Mouse (Mus musculus): ENCODE results near the gene Spata31. TPM values are rescaled to one million over a fixed set of nuclear protein-coding genes. Genes with fewer than 3 reads are reported as not detected.

Spata31 gene
- not detected in 2 replicates for polyA plus RNA-seq (2021; fragmentation: Nextera tagmentation)
- long read RNA-seq, experiment 1: 0 reads
- long read RNA-seq, experiment 2: 0 reads

DNA sequence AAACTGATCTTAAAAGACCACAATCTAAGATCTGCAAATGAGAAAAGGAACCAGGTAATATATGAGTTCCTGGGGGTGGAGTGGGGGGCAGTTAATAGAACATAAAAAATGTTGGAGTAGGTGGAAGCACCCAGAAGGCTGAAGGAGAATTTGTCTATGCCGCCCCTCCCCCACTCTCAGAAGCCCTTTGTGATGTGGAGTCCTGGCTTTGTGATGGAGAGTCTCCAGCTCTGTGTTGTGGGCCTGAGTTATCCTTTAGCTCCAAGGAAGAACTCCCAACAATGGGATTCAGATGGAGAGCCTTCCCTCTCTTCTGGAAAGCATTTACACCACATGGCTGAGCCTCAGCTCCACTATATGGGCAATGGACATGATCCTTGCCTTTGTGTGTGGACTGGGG, at the start of gene Spata31:
Spata31 (plus strand) TSS at position 216 of the 400 bp plus-strand sequence.

GRCm38 (mm10) chr13:64903585-64904208, 13.5 kb upstream of the Spata31 start, which contains the start of gene Cntnap3:
TSS of gene Cntnap3 (minus strand) at chr13:64903955.

Other genes starting within 250 kb of the Spata31 start
- gene Cntnap3, start 13.5 kb upstream of the Spata31 start, polyA plus RNA-seq (2021; fragmentation: Nextera tagmentation): 0.90 and 1.2 TPM in 2 replicates
- not detected in 2 replicates for gene Spata31d1c, start 115.7 kb downstream of the Spata31 start, polyA plus RNA-seq (2021; fragmentation: Nextera tagmentation)
- not detected in 2 replicates for gene Prss47, start 135.4 kb downstream of the Spata31 start, polyA plus RNA-seq (2021; fragmentation: Nextera tagmentation)
- 33.1 and 40.2 TPM in 2 replicates for gene Mfsd14b, start 195.6 kb downstream of the Spata31 start, polyA plus RNA-seq (2021; fragmentation: Nextera tagmentation)
- not detected in 2 replicates for gene Olfr465-ps1, start 220.7 kb downstream of the Spata31 start, polyA plus RNA-seq (2021; fragmentation: Nextera tagmentation)
- not detected in 2 replicates for gene Olfr466, start 232.8 kb downstream of the Spata31 start, polyA plus RNA-seq (2021; fragmentation: Nextera tagmentation)

Measured in left cerebral cortex, adult 6 months (tissue).